Mouse (Mus musculus): ENCODE results near the gene Tbce. TPM values are rescaled to one million over a fixed set of nuclear protein-coding genes. Genes with fewer than 3 reads are reported as not detected.
"Not testable (repeated sequence)": the region's sequence is repeated elsewhere in the genome, so short reads cannot be mapped to it uniquely, and the experiment has no call there.

The Tbce gene
- polyA plus RNA-seq, 2 experiments = 54.7 to 116 TPM

- H3K4me2 ChIP-seq (replicated peaks; ENCODE audit: low read depth, low read length, severe bottlenecking) = no peak overlapping the region
- H3K4me1 ChIP-seq (ENCODE audit: control insufficient read depth, insufficient read depth, low read length) = peaks cover 5% of the 10 kb centered on the region; the same call in 1 of the 2 replicates
- no peak overlapping the region for H3K4me3 ChIP-seq (replicated peaks; ENCODE audit: low read length)
- DNase-seq (ENCODE audit: low spot score) (no peak), ATAC-seq (ENCODE audit: low FRiP score, low read depth) (no peak)
- no peaks in the 10 kb centered on the region for H3K9me3 ChIP-seq (ENCODE audit: control insufficient read depth, low read length)
- H3K9ac ChIP-seq (ENCODE audit: low read depth, low read length, severe bottlenecking) = no peak overlapping the region
- no peak for TF ChIP-seq POLR2A (IDR thresholded peaks at IDR 0.05; ENCODE audit: borderline replicate concordance, extremely low read depth, insufficient read depth, insufficient read length)
- no peaks in the 10 kb centered on the region for H3K27me3 ChIP-seq (ENCODE audit: control insufficient read depth, insufficient read depth, low read length)
- H3K27ac ChIP-seq (replicated peaks; ENCODE audit: low read depth, low read length) = no peak overlapping the region
- peaks cover 5% of the 10 kb centered on the region for H3K36me3 ChIP-seq (ENCODE audit: control insufficient read depth, insufficient read depth, low read length)
Observed at GRCm38 (mm10) chr13:14034073-14034348, 5.4 kb downstream of the Tbce start.

GRCm38 (mm10) chr13:14033309-14034072 is 5.9 kb downstream of the Tbce start:
- H3K27me3 ChIP-seq (ENCODE audit: control insufficient read depth, insufficient read depth, low read length) = no peaks in the 10 kb centered on the region
- H3K9me3 ChIP-seq (ENCODE audit: control insufficient read depth, low read length) = no peaks in the 10 kb centered on the region
- DNase-seq (ENCODE audit: low spot score) (no peak), ATAC-seq (ENCODE audit: low FRiP score, low read depth) (no peak)
- no peak overlapping the region for H3K4me2 ChIP-seq (replicated peaks; ENCODE audit: low read depth, low read length, severe bottlenecking)
- no peak overlapping the region for H3K9ac ChIP-seq (ENCODE audit: low read depth, low read length, severe bottlenecking)
- peaks cover 8% of the 10 kb centered on the region for H3K36me3 ChIP-seq (ENCODE audit: control insufficient read depth, insufficient read depth, low read length)
- TF ChIP-seq POLR2A (IDR thresholded peaks at IDR 0.05; ENCODE audit: borderline replicate concordance, extremely low read depth, insufficient read depth, insufficient read length) = no peak
- no peak overlapping the region for H3K4me3 ChIP-seq (replicated peaks; ENCODE audit: low read length)
- no peak overlapping the region for H3K27ac ChIP-seq (replicated peaks; ENCODE audit: low read depth, low read length)
- peaks cover 2% of the 10 kb centered on the region; the same call in 1 of the 2 replicates for H3K4me1 ChIP-seq (ENCODE audit: control insufficient read depth, insufficient read depth, low read length)
- 84% methylated on average over 5 of the region's 5 CpGs for WGBS

DNA sequence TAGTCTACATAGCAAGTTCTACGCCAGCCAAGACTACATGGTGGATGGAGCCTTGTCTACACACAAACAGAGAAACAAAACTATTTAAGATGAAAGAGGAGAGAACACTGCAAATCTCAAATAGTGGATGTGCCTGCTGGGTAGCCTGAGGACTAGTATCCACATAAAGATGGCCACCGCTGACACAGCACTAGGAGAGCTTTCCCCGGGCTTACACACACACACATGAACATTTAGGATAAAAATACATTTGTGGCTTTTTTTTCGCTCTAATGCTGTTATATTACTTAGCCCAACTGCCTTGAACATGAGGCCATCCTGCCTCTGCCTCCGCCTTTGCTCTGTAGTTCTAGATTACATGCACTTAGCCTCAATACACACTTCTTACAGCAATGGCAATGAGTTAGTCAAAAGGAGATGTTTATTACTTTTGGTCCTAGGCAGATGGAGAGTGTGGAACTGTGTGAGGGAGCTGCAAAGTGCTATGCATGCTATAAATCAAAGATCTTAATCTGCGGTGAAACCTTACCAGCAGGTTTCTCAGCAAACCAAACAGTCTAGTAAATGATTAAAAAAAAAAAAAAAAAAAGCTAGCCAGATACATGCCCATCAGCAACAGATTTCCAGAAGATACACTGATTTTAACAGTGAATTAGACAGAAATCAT is 13.2 kb downstream of the Tbce start:
- no peaks in the 10 kb centered on the region for H3K9me3 ChIP-seq (ENCODE audit: control insufficient read depth, low read length)
- DNase-seq (ENCODE audit: low spot score) (no peak), ATAC-seq (ENCODE audit: low FRiP score, low read depth) (no peak)
- no peak for TF ChIP-seq POLR2A (IDR thresholded peaks at IDR 0.05; ENCODE audit: borderline replicate concordance, extremely low read depth, insufficient read depth, insufficient read length)
- 95% methylated on average over 6 of the region's 6 CpGs for WGBS
- H3K27ac ChIP-seq (replicated peaks; ENCODE audit: low read depth, low read length) = no peak overlapping the region
- H3K4me2 ChIP-seq (replicated peaks; ENCODE audit: low read depth, low read length, severe bottlenecking) = no peak overlapping the region
- peaks cover 31% of the 10 kb centered on the region for H3K36me3 ChIP-seq (ENCODE audit: control insufficient read depth, insufficient read depth, low read length)
- no peak overlapping the region for H3K9ac ChIP-seq (ENCODE audit: low read depth, low read length, severe bottlenecking)
- H3K4me3 ChIP-seq (replicated peaks; ENCODE audit: low read length) = no peak overlapping the region
- H3K27me3 ChIP-seq (ENCODE audit: control insufficient read depth, insufficient read depth, low read length) = no peaks in the 10 kb centered on the region
- no peaks in the 10 kb centered on the region for H3K4me1 ChIP-seq (ENCODE audit: control insufficient read depth, insufficient read depth, low read length)

DNA sequence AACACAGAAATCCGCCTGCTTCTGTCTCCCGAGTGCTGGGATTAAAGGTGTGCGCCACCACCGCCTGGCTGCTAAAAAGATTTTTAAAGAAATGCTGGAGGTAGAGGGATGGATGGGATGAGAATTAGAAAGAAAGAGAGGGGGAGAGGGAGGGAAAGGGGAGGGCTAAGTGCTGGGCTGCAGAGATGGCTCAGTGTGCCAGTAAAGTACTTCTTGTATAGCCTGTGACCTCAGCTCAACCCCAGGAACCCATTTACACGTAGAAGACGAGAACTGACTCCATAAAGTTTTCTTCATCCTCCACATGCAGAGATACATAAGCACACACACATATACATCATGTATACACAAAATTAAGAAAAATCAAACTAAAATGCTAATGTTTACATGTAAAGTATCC is 13.9 kb downstream of the Tbce start:
- Histone ChIP-seq H3K36me3 (ENCODE audit: control insufficient read depth, insufficient read depth, low read length) (peaks cover 31% of the 10 kb centered on the region), H3K4me2 (replicated peaks; ENCODE audit: low read depth, low read length, severe bottlenecking) (no peak overlapping the region), H3K27me3 (ENCODE audit: control insufficient read depth, insufficient read depth, low read length) (no peaks in the 10 kb centered on the region), H3K4me3 (replicated peaks; ENCODE audit: low read length) (no peak overlapping the region), H3K9ac (ENCODE audit: low read depth, low read length, severe bottlenecking) (no peak overlapping the region), H3K4me1 (ENCODE audit: control insufficient read depth, insufficient read depth, low read length) (no peaks in the 10 kb centered on the region), H3K9me3 (ENCODE audit: control insufficient read depth, low read length) (no peaks in the 10 kb centered on the region), H3K27ac (replicated peaks; ENCODE audit: low read depth, low read length) (no peak overlapping the region)
- ATAC-seq (ENCODE audit: low FRiP score, low read depth) (no peak), DNase-seq (ENCODE audit: low spot score) (no peak)
- WGBS = 87% methylated on average over 6 of the region's 6 CpGs
- TF ChIP-seq POLR2A (IDR thresholded peaks at IDR 0.05; ENCODE audit: borderline replicate concordance, extremely low read depth, insufficient read depth, insufficient read length) = no peak

GRCm38 (mm10) chr13:14021417-14021816 is 18.0 kb downstream of the Tbce start:
- H3K4me3 ChIP-seq (replicated peaks; ENCODE audit: low read length); DNase-seq (ENCODE audit: low spot score); ATAC-seq (ENCODE audit: low FRiP score, low read depth); H3K27ac ChIP-seq (replicated peaks; ENCODE audit: low read depth, low read length); H3K27me3 ChIP-seq (ENCODE audit: control insufficient read depth, insufficient read depth, low read length); H3K4me2 ChIP-seq (replicated peaks; ENCODE audit: low read depth, low read length, severe bottlenecking); H3K9me3 ChIP-seq (ENCODE audit: control insufficient read depth, low read length); H3K4me1 ChIP-seq (ENCODE audit: control insufficient read depth, insufficient read depth, low read length); H3K9ac ChIP-seq (ENCODE audit: low read depth, low read length, severe bottlenecking): not testable (repeated sequence)
- WGBS = 81% methylated on average over 5 of the region's 12 CpGs
- H3K36me3 ChIP-seq (ENCODE audit: control insufficient read depth, insufficient read depth, low read length) = peaks cover 24% of the 10 kb centered on the region
